Mouse (Mus musculus): ENCODE results near the gene Gm9887.
A peak's percentile ranks its signal among the peaks of the same experiment; 100 is the strongest.

Gene Gm9887

GRCm38 (mm10) chr12:69357300-69357646 lies 15.0 kb downstream of the Gm9887 start:
- no peak for DNase-seq

- peak; percentile 90 for DNase-seq
Observed at GRCm38 (mm10) chr12:69356546-69357299, 15.5 kb downstream of the Gm9887 start, which contains the start of gene Nemf. Gene Nemf, minus strand, starts transcription at chr12:69357165.

- no peak for DNase-seq
Observed at GRCm38 (mm10) chr12:69351685-69352084, 20.6 kb downstream of the Gm9887 start.

- DNase-seq = no peak
Observed at GRCm38 (mm10) chr12:69349928-69350327, 22.3 kb downstream of the Gm9887 start.

GRCm38 (mm10) chr12:69333547-69333946 lies 38.7 kb downstream of the Gm9887 start:
- DNase-seq = peak; percentile 38

GRCm38 (mm10) chr12:69332147-69332546 lies 40.1 kb downstream of the Gm9887 start:
- DNase-seq = no peak

GRCm38 (mm10) chr12:69331187-69331586 lies 41.1 kb downstream of the Gm9887 start:
- no peak for DNase-seq

All from liver (tissue).